Mouse (Mus musculus): ENCODE measurements around the gene Olfr97. TPM values are rescaled to one million over a fixed set of nuclear protein-coding genes. Genes with fewer than 3 reads are reported as not detected.
"Not testable (repeated sequence)": the region's sequence is repeated elsewhere in the genome, so short reads cannot be mapped to it uniquely, and the experiment has no call there.

Olfr97 gene
- polyA plus RNA-seq (2015; fragmentation: Nextera tagmentation; extraction: Ambion mirVana) = not detected in 2 replicates

- ATAC-seq (ENCODE audit: low FRiP score); H3K36me3 ChIP-seq; H3K27me3 ChIP-seq; H3K27ac ChIP-seq; H3K4me2 ChIP-seq; H3K9ac ChIP-seq; H3K4me3 ChIP-seq; H3K4me1 ChIP-seq (replicated peaks); H3K9me3 ChIP-seq: not testable (repeated sequence)
- 93% methylated on average over 2 of the region's 2 CpGs for WGBS
Observed at GRCm38 (mm10) chr17:37237230-37237629, at the start of gene Olfr97. Gene Olfr97 (minus strand): TSS chr17:37237330.

- WGBS = 84% methylated on average over 1 of the region's 1 CpGs
- Histone ChIP-seq H3K4me1 (replicated peaks) (no peaks in the 10 kb centered on the region), H3K9ac (no peak within 1 kb of the TSS), H3K36me3 (no peaks in the 10 kb centered on the region), H3K27me3 (no peaks in the 10 kb centered on the region), H3K9me3 (no peaks in the 10 kb centered on the region), H3K4me2 (no peak within 1 kb of the TSS), H3K27ac (no peak within 1 kb of the TSS), H3K4me3 (no peak within 1 kb of the TSS)
- ATAC-seq (ENCODE audit: low FRiP score) = no peak
Observed at GRCm38 (mm10) chr17:37283360-37283759, 46.2 kb upstream of the Olfr97 start, which contains the start of gene Olfr99. Gene Olfr99 (minus strand): TSS chr17:37283460.

GRCm38 (mm10) chr17:37280331-37280730 is 43.2 kb upstream of the Olfr97 start:
- 81% methylated on average over 1 of the region's 1 CpGs for WGBS
- Histone ChIP-seq H3K4me2 (no peak overlapping the region), H3K9ac (no peak overlapping the region), H3K9me3 (no peaks in the 10 kb centered on the region), H3K36me3 (no peaks in the 10 kb centered on the region), H3K4me1 (replicated peaks) (no peaks in the 10 kb centered on the region), H3K4me3 (no peak overlapping the region), H3K27me3 (no peaks in the 10 kb centered on the region), H3K27ac (no peak overlapping the region)
- ATAC-seq (ENCODE audit: low FRiP score) = no peak

GRCm38 (mm10) chr17:37276573-37276972 is 39.4 kb upstream of the Olfr97 start:
- H3K36me3 ChIP-seq = no peaks in the 10 kb centered on the region
- H3K4me1 ChIP-seq (replicated peaks) = no peaks in the 10 kb centered on the region
- no peak overlapping the region for H3K27ac ChIP-seq
- H3K9me3 ChIP-seq = no peaks in the 10 kb centered on the region
- H3K27me3 ChIP-seq = no peaks in the 10 kb centered on the region
- no peak overlapping the region for H3K9ac ChIP-seq
- no peak overlapping the region for H3K4me2 ChIP-seq
- no peak for ATAC-seq (ENCODE audit: low FRiP score)
- no peak overlapping the region for H3K4me3 ChIP-seq

GRCm38 (mm10) chr17:37275626-37276248 is 38.6 kb upstream of the Olfr97 start:
- Histone ChIP-seq H3K4me2 (no peak overlapping the region), H3K36me3 (no peaks in the 10 kb centered on the region), H3K9me3 (no peaks in the 10 kb centered on the region), H3K4me3 (no peak overlapping the region), H3K27me3 (0 out of 2 replicates have a peak, but pooled peaks cover 6% of the 10 kb centered on the region), H3K9ac (no peak overlapping the region), H3K4me1 (replicated peaks) (no peaks in the 10 kb centered on the region), H3K27ac (no peak overlapping the region)
- WGBS = 85% methylated on average over 2 of the region's 2 CpGs
- no peak for ATAC-seq (ENCODE audit: low FRiP score)

- WGBS = 68% methylated on average over 8 of the region's 8 CpGs
- H3K36me3 ChIP-seq = no peaks in the 10 kb centered on the region
- 0 out of 2 replicates have a peak, but pooled peaks cover 8% of the 10 kb centered on the region for H3K27me3 ChIP-seq
- H3K27ac ChIP-seq = no peak overlapping the region
- peaks cover 4% of the 10 kb centered on the region; the same call in 1 of the 2 replicates for H3K4me1 ChIP-seq (replicated peaks)
- H3K9ac ChIP-seq = peak overlapping the region; percentile 60
- no peaks in the 10 kb centered on the region for H3K9me3 ChIP-seq
- peak; percentile 23 for ATAC-seq (ENCODE audit: low FRiP score)
- H3K4me2 ChIP-seq = peak overlapping the region; percentile 92
- peak overlapping the region; percentile 50 for H3K4me3 ChIP-seq
Observed at GRCm38 (mm10) chr17:37270702-37271092, 33.6 kb upstream of the Olfr97 start.

- H3K4me3 ChIP-seq = peak within 1 kb of the TSS; percentile 50
- peaks cover 4% of the 10 kb centered on the region; the same call in 1 of the 2 replicates for H3K4me1 ChIP-seq (replicated peaks)
- H3K9ac ChIP-seq = peak within 1 kb of the TSS; percentile 60
- no peak within 1 kb of the TSS for H3K27ac ChIP-seq
- no peaks in the 10 kb centered on the region for H3K9me3 ChIP-seq
- peak within 1 kb of the TSS; percentile 92 for H3K4me2 ChIP-seq
- WGBS = 6% methylated on average over 26 of the region's 26 CpGs
- no peaks in the 10 kb centered on the region for H3K36me3 ChIP-seq
- H3K27me3 ChIP-seq = 0 out of 2 replicates have a peak, but pooled peaks cover 8% of the 10 kb centered on the region
- peak; percentile 98 for ATAC-seq (ENCODE audit: low FRiP score)
Observed at GRCm38 (mm10) chr17:37270058-37270701, 33.0 kb upstream of the Olfr97 start, which contains the start of gene H2-M3. Gene H2-M3 (plus strand): TSS chr17:37270220.

- WGBS = 83% methylated on average over 1 of the region's 1 CpGs
- no peak for ATAC-seq (ENCODE audit: low FRiP score)
Observed at GRCm38 (mm10) chr17:37263626-37264025, 26.5 kb upstream of the Olfr97 start, which contains the start of gene Olfr98. Gene Olfr98 (minus strand): TSS chr17:37263749.

GRCm38 (mm10) chr17:37250544-37250943 is 13.4 kb upstream of the Olfr97 start:
- WGBS = 8% methylated on average over 1 of the region's 1 CpGs
- no peaks in the 10 kb centered on the region for H3K4me1 ChIP-seq (replicated peaks)
- ATAC-seq (ENCODE audit: low FRiP score) = no peak

More at GRCm38 (mm10) chr17:37263626-37264025, 26.5 kb upstream of the Olfr97 start, which contains the start of gene Olfr98:
- Histone ChIP-seq H3K4me1 (replicated peaks) (no peaks in the 10 kb centered on the region), H3K27ac (no peak within 1 kb of the TSS), H3K27me3 (no peaks in the 10 kb centered on the region), H3K36me3 (no peaks in the 10 kb centered on the region), H3K4me3 (no peak within 1 kb of the TSS), H3K4me2 (no peak within 1 kb of the TSS), H3K9me3 (no peaks in the 10 kb centered on the region), H3K9ac (no peak within 1 kb of the TSS)

GRCm38 (mm10) chr17:37249460-37249859 is 12.3 kb upstream of the Olfr97 start:
- no peak overlapping the region for H3K9ac ChIP-seq
- no peak overlapping the region for H3K4me3 ChIP-seq
- H3K36me3 ChIP-seq = no peaks in the 10 kb centered on the region
- H3K4me2 ChIP-seq = no peak overlapping the region
- H3K27me3 ChIP-seq = no peaks in the 10 kb centered on the region
- no peak overlapping the region for H3K27ac ChIP-seq
- no peaks in the 10 kb centered on the region for H3K4me1 ChIP-seq (replicated peaks)
- no peaks in the 10 kb centered on the region for H3K9me3 ChIP-seq
- ATAC-seq (ENCODE audit: low FRiP score) = no peak

More at GRCm38 (mm10) chr17:37250544-37250943, 13.4 kb upstream of the Olfr97 start:
- Histone ChIP-seq H3K36me3 (no peaks in the 10 kb centered on the region), H3K27ac (no peak overlapping the region), H3K9ac (no peak overlapping the region), H3K4me2 (no peak overlapping the region), H3K9me3 (no peaks in the 10 kb centered on the region), H3K4me3 (no peak overlapping the region), H3K27me3 (no peaks in the 10 kb centered on the region)

GRCm38 (mm10) chr17:37246715-37247114 is 9.6 kb upstream of the Olfr97 start:
- H3K4me2 ChIP-seq = no peak overlapping the region
- H3K9me3 ChIP-seq = no peaks in the 10 kb centered on the region
- no peaks in the 10 kb centered on the region for H3K27me3 ChIP-seq
- WGBS = 39% methylated on average over 5 of the region's 5 CpGs
- H3K36me3 ChIP-seq = no peaks in the 10 kb centered on the region
- H3K9ac ChIP-seq = no peak overlapping the region
- no peak overlapping the region for H3K4me3 ChIP-seq
- no peak for ATAC-seq (ENCODE audit: low FRiP score)
- no peaks in the 10 kb centered on the region for H3K4me1 ChIP-seq (replicated peaks)
- no peak overlapping the region for H3K27ac ChIP-seq

- Histone ChIP-seq H3K4me1 (replicated peaks) (no peaks in the 10 kb centered on the region), H3K36me3 (no peaks in the 10 kb centered on the region), H3K4me3 (no peak overlapping the region), H3K4me2 (no peak overlapping the region), H3K27ac (no peak overlapping the region), H3K9ac (no peak overlapping the region), H3K27me3 (no peaks in the 10 kb centered on the region), H3K9me3 (no peaks in the 10 kb centered on the region)
- 59% methylated on average over 3 of the region's 3 CpGs for WGBS
- no peak for ATAC-seq (ENCODE audit: low FRiP score)
Observed at GRCm38 (mm10) chr17:37242198-37242597, 5.1 kb upstream of the Olfr97 start.

Measured in hindbrain, embryonic 13.5 days (tissue).